Mouse (Mus musculus) left cerebral cortex, postnatal 36 days (tissue): Measurements from ENCODE around the gene Vps26a. TPM values are rescaled to one million over a fixed set of nuclear protein-coding genes. Genes with fewer than 3 reads are reported as not detected.
A peak's percentile ranks its signal among the peaks of the same experiment; 100 is the strongest.

ENCODE experiments used
- DNase-seq, 2 experiments: peaks; one replicate each; pipeline ENCODE4 v3.0.0; 2021 to 2022; ENCODE audit warnings: low spot score in 2 of 2, mixed read lengths in 1 of 2
- intact Hi-C: fragments of 180-260 bp; cut with DNase I; formaldehyde crosslinking; loops from one replicate; pipeline ENCODE4 v1.15.1; 2025
- total RNA-seq, 2 experiments: library from RNA; stranded (reverse); gene quantifications; 2 replicates each; pipeline ENCODE4 v1.2.3; 2021

Gene Vps26a
- total RNA-seq, result 10 to 100 TPM; 45.8 to 53.8 TPM

DNA sequence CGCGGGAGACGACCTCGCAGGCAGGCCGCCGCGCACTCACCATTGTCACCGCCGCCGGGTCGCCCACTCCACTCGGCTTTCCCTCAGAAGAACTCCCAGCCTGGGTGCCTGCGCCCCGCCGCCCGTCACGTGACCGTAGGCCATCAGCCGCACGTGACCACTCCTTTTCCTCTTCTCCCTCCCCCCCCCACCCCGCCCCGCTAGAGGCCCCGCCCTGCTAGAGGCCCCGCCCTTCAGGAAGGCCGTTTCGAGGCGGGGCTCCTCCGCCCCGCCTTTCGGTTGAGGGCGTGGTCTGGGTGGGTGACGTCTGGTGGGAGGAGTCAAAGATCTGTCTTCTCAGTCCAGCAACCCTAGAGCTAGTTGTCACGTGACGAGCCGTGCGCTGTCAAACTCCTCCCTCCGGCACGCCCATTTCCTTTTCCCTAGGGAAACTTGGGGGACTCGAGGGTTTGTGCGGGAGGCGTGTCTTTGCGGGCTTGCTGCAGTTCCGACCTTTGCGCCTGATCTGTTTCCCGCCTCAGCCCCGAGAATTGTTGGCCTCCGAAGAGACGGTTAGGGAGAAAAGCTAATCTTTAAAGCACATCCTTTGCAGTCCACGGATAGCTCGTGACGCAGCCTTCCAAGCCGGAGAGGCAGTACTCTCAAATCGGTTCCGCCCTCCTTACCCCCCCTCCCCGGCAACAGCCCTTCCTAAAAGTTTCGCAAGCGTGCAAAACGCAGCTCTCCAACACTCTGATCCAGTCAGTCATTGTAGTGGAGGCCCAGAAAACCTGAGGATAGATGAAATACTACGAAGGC lies at the start of gene Vps26a:
Gene Vps26a (minus strand): TSS at position 188 of the 798 bp plus-strand sequence.
- DNase-seq, result peak; percentile 97
- intact Hi-C loops, result loop anchor here (1.0 to 5.0 kb wide), 2 partner anchors 40 to 147 kb away; partner anchors contain the start of genes 4930507D05Rik and Supv3l1

DNA sequence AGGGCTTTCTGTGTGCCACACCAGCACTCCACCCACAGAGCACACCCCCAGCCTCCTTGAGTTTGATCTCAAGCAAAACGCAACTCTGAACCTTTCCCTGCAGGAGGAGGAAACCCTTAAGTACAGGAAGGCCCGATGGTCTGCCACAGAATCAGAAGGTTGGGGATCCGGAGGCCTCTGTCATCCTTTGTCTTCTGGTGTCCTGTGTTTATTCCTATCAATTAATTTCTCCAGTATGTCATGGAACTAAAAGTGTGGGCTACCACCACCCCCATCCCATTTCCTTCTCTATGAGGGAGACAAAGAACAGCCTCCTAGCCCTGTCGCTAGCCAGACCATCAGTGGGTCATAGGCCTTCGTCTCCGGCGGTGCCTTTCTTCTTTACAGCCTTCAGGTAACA lies 47.9 kb upstream of the Vps26a start:
- intact Hi-C loops, result no loop called here

DNA sequence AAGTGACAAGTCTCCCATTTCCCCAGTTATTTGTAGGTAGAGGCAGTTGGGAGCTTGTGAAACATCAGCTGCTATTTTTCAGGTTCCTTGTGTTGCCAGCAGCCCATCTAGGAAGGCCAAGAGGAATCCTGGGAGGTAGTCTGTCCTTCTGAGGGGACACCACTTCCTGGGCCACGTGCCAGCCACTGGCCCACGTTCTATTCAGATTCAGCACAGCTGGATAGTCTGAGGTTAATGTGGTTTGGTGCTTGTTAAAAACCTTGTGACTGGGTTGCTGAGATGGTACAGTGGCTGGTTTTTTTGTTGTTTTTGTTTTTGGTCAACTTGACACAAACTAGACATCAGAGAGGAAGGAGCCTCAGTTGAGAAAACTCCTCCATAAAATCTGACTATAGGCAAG lies 46.2 kb upstream of the Vps26a start:
- intact Hi-C loops, result no loop called here
- DNase-seq, result no peak

More for the DNA sequence above, 47.9 kb upstream of the Vps26a start:
- DNase-seq, result no peak

DNA sequence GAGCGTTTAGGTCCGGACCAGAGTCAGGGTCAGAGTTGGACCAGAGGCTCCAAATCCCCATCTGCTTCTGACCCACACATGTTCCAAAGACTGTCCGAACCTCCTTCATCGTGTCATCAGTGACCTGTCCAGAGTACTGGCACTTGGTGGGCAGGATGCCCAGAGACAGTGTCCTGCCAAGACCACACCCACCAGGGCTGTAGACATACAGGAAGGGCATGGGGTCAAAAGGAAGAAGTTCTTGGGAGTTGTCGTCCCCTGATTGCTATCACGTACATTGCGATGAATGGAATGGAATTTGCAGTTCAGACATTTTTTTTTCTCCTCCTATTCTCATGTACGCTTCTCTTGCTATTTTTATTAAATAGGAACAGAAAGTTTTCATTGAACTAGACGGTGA lies 43.6 kb upstream of the Vps26a start:
- no peak for DNase-seq
- intact Hi-C loops, result no loop called here

DNA sequence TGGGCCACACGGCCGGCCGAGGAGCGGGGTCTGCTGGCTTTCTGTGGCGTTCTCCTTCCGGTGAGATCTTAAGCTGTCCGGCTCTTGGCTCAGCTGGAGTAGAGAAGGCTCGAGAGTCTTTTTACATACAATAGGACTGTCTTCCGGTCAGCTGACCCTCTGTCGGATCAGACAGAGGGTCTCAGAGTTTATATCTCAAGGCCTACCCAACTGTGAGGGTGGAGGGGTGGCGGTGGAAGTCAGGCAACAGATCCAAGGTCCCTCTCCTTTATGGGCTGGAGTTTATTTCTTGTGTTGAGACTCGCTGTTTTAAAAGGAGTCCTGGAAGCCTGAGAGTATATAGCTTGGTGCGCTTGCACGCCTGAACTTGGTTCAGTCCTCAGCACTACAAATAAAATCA lies 40.7 kb upstream of the Vps26a start, which contains the start of gene Srgn:
Gene Srgn (minus strand): TSS at position 101 of the 400 bp plus-strand sequence.
- no peak for DNase-seq
- intact Hi-C loops, result no loop called here

DNA sequence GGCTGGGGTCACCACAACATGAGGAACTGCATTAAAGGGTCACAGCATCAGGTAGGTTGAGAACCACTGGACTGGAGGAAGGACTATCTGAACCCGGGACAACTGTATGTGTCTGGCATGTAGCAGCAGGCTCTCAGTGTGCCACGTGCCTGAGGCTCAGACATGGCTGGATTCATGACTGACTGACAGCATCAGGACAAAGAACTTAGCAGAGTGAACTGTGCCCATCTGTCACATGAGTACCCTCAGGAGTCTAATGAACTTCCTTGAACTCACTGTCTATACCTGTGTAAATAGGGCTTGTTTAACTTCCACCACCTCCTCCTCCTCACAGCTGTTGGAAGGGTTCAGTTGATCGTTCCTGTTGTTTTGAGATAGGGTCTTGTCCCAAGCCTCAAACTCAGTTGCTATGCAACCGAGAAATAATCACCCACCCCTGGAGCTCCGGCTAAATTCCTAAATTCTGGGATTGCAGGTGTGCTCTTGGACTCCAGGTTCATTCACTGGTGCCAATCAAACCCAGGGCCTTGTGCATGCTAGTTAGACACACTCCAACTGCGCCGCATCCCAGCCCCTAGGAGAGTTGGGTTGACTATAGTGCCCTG lies 35.8 kb upstream of the Vps26a start:
- intact Hi-C loops, result no loop called here
- no peak for DNase-seq

DNA sequence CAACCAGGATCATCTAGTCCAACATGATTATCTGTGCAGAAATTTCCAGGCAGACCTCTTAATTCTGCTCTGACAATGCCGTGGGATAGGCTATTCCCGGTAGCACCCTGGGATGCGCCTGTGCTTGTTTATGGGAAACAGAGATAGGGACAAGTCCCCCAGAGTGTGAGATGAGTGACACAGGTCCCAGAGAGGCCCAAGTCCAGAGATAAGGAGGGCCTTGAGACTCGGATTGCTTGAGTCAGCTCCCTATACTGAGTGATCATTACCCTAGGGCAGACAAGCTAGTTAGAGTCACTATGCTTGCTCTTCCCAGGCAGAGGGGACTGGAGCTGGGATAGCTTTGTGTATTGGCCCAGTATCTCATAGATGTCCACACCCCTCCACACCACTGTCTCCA lies 35.2 kb upstream of the Vps26a start:
- intact Hi-C loops, result no loop called here
- no peak for DNase-seq

DNA sequence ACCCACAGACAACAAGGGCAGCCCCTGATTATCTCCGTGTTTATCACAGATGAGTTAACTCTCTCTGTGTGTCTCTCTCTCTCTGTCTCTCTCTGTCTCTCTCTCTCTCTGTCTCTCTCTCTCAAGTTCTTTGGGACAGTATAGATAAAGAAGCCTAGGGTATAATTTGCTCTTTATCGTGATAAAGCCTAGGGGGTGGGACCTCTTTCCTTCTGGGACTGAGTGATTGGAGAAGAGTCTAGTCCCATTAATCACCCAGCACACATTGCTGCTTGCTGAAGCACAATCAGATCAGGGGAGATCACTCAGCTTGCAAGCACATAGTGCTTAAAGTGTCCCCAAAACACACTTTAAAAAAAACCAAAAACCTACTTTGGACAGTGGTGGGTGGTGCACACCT lies 34.3 kb upstream of the Vps26a start:
- DNase-seq, result no peak
- intact Hi-C loops, result no loop called here

DNA sequence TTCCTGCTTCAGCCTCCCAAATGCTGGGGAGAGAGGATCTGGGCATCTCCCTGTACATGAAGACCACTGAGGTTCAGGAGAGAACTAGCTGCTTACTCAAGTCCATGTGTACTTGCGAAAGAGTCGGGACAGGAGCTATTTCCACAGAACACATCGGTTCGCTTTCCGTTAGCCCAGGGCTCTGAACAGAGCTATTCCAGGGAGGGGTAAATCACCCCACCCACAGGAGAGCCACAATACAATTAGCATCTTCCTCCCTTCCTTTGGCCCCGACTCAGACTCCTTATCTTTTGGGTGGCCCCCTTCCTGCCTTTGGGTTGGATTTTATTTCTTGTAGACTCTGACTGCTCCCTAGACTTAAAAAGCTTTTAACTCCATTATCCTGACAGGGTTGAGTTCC lies 30.9 kb upstream of the Vps26a start:
- no peak for DNase-seq
- intact Hi-C loops, result no loop called here

DNA sequence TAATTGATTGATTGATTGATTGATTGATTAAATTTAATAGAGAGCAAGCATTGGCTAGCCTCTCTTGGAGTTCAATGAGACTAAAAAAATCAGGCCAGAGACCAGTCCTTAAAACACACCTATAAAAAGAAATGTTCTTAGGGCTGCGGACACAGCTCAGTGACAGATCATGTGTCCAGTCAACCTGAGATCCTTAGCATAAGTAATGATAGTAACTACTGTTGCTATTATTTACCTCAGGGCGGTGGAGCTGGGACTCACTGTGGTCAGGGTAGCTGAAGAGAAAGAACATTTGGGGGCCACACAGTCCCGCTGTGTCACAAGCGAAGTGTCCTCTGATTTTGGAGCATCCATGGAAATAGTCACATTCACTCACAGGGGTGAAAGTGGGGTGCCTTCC lies 26.2 kb upstream of the Vps26a start:
- DNase-seq, result no peak
- intact Hi-C loops, result no loop called here

DNA sequence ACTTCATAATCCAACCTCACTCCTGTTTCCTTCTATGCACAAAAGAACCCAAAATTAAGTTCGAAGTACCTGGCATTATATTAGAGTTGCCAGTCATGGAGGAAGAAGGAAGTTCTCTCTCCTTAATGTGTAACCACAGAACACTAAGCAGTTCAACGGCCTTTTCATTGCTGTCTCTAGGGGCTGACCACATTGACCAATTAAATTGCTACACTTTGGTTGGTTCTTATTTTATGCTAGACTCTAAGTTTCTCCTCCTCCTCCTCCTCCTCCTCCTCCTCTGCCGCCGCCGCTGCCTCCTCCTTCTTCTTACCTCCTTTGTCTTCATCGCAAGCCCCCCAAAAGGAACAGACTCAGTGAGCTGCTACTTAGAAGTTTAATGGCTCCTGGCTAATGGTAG lies 24.9 kb upstream of the Vps26a start:
- intact Hi-C loops, result no loop called here

DNA sequence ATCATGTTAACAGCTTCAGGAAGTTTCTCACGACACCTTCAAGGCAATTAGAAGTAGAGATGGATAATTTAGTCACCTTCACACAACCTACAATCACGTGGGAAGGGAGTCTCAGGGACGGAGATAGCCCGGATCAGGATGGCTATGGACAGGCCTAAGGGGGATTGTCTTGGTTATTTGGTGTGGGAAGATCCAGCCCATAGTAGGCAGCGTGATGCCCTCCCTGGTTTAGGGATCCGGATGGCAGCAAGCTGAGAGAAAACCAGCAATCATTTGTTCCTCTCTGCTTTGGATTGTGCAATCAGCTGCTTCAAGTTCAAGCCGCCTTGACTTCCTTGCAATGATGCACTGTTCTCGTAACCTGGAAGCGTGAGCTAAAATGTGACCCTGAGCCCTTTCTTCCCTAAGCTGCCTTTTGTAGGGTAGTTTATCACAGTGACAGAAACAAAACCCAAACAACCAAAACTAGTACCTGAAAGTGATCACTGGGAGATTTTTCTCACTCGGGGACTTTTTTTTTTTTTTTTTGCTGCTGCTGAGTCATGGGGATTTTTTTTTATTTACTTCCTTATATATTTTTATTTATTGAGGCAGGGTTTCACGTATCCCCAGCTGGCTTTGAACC lies 22.5 kb upstream of the Vps26a start:
- DNase-seq, result no peak
- intact Hi-C loops, result no loop called here

More for the DNA sequence above, 24.9 kb upstream of the Vps26a start:
- no peak for DNase-seq

DNA sequence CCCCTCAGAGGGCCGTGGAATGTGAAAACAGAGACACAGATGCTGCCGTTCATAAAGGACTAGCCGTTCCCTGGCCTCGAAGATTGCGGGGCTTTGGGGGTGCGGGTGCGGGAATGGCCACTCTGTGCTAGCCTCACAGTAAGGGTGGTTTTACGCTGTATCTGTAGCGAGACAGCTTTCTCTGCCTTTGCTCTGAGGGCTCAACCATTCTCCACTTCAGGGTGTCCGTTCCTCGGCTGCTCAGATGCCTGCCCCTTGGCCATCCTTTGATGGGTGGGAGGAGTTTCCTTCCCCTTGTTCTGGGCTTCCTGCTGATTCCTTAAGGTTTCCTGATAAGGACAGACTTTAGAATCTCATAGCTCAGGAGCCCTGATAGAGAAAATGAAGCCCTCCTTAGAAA lies 21.9 kb upstream of the Vps26a start:
- intact Hi-C loops, result no loop called here

DNA sequence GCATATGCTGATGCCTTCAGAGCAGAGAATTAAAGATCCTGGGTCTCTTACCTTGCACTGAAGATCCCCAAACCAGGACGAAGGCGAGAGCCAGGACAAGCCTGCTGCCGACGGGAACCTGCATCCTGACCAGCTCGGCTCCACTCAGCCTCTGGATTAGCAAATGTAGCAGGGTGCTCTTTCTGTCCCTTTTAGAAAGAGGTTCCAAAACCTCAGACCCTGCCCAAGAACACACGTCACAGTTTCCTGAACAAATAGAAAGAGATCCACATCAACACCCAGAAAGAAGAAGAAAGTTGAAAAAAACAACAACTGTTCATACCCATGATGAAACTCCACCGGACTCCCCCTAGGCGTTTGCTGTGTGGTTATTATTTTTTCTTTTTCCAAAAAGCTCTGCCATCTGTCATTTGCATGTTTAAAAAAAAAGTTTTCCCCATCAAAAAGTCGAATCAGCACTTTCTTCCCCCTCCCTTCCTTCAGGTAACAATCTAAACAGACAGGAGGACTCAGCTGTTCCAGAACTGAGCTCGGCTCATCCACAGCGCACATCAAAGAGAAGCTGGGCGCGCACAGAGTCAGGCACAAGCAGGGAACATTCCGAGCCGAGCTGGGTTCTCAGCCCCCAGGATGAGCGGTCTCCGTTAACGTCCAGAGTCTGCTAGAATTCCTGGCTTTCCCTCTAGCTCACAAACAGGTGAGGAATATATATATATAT lies 21.1 kb upstream of the Vps26a start:
- peak in 1 of 2 experiments; percentile 12 for DNase-seq
- intact Hi-C loops, result no loop called here

More for the DNA sequence above, 21.9 kb upstream of the Vps26a start:
- no peak for DNase-seq

DNA sequence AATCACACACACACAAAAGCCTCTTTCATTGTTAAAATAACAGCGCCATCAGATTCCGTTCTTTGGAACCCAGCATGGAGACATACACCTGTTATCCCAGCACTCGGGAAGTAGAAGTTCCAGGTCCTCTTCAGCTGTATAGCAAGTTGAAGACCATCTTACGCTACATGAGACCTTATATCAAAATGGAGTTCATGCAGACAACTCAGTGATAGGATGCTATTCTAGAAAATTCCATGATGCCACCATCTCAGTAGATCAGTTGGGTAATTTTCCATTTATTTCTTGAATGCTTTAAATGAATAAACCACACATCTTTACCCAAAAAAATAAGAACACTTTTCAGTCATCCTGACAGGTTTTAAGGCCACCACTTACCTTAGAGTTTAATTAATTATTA lies 20.5 kb upstream of the Vps26a start:
- no peak for DNase-seq
- intact Hi-C loops, result no loop called here

DNA sequence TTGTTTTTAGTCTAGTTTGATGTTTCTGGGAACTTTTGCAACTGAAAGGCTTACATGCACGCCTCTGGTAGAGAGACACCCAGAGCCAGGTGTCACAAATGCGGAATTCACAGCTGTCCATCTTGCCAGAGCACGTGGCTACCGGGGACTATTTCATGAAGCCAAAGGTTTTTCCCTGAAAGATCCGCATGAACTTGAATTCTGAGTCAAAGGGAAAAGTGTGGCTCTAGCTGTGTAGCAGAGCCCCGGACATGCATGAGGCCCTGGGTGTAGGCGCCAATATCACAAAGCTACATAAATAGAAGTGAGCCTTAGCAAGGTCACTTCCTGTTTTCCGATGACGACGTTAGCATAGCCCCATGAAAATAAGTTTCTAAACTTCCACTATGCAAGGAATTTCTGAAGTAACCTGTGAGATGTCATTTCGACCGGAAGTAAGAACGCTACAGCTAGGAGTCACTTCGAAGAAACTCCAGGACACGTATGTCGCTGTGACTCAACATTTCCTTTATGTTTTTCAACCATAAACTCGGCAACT lies 19.5 kb upstream of the Vps26a start:
- intact Hi-C loops, result no loop called here
- DNase-seq, result no peak

DNA sequence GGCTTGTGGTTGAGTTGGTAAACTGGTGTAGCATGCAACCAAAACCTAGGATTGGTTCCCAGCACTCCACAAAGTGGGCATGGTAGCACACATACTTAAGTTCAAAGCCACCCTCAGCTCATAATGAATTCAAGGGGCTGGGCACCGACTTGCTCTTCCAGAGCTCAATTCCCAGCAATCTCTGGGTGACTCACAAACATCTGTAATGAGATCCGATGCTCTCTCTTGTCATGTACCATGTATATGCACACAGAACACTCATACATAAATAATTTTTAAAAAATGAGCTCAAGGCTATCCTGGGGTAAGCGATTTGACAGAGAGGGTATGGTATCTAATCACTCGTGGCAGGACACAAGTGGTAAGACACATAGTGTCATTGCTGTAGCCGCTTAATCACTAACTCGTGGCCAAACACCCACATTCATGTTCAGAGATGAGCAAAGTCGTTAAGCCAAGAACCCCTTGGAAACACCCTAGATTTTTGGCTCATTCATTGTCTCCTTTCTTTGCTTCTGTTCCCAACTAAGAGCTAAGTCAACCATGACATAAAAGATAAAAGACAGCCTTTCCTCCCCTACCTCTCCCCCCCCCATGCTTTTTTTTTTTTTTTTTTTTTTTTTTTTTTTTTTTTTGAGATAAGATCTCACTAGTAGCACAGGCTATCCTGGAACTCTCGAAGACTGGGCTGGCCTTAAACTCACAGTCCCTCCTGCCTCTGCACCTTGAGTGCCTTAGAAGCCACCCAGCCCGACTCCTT lies 18.8 kb upstream of the Vps26a start:
- intact Hi-C loops, result no loop called here
- no peak for DNase-seq

DNA sequence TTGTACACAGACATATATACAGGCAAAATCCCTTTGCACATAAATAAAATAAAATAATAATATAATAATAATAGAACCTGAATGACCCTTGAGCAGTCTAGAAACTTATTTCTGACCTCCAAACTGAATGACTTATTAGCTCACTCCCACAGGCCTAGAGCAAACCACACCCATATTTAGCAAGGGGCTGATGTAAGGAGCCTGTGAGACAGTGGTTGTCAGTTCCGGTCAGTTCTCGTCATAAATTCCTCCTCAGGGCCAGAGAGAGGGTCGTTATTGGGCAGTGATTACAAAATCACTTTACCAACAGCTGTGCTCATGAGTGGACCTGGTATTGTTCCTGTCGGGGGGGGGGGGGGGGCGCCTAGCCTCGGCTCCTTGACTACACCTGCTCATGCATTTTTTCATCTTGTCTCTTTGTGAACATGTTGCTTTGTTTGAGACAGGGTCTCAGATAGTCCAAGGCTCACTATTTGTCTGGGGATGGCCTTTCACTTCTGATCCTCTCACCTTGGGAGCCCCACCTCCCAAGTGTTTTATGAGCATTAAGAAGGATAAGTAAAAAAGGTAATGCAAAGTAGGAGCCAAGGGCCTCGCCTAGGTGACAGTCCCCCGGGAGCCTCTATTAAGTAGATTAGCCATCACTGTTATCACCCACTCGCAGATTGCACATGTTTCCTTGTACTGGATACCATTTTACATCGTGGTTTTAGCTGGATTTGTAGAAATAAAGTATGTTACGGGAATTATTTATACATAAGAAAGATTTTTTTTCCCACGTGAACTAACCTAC lies 17.4 kb upstream of the Vps26a start:
- intact Hi-C loops, result no loop called here
- no peak for DNase-seq
